Mouse (Mus musculus) ES-E14 (cell line): ENCODE results near the gene Mast4.

Source experiments
- HCFC1 ChIP-seq: IDR thresholded peaks from 2 replicates; pipeline ENCODE4 v1.6.1; 2012; ENCODE audit warnings: low read length, inconsistent platforms, borderline replicate concordance; ENCODE audit not compliant: insufficient read depth
- ZNF384 ChIP-seq: IDR thresholded peaks from 2 replicates; pipeline ENCODE4 v1.6.1; 2012; ENCODE audit warnings: low read depth, low read length, inconsistent platforms

DNA sequence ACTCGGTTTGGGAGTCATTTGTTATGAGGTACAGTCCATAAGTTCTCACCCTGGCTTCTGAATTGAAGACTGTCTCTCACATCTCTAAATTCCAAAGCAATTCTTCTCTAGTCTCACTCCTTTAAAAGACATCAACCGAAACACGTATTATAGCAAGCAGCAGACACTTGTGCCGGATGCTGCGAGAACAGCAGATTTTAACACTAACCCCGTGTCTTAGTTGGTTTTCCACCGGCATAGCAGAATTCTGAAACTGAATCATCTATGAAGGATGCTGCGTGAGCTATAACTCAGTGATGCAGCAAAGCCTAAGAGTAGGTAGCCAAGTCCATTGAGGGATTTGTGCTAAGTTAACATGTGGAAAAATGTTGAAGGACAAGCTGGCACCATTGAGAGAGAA, 10.5 kb upstream of the Mast4 start:
- TF ChIP-seq ZNF384 (no peak), HCFC1 (no peak)
